ENCODE assay signal across 33 mouse cellular contexts in genomic region chr5:90882146-90882545, GRCm38 (mm10). TPM values are rescaled to one million over a fixed set of nuclear protein-coding genes. Genes with fewer than 3 reads are reported as not detected.
DNase-seq lines count a peak whose midpoint lies in the region.
"Had no signal": no experiment of that assay in that cellular context is flagged by ENCODE, and none has a peak within 500 bp of the region (broad histone marks: within the 10 kb centered on the region; RNA-seq: fewer than 3 reads in every experiment).

No protein-coding gene starts in this region.

- H3K27ac ChIP-seq in brown adipose tissue, adult 24 weeks (replicated peaks; ENCODE audit: low read depth, low read length): peak overlapping the region; percentile 60
- H3K27ac ChIP-seq: forebrain, embryonic 10.5 days; forebrain, embryonic 13.5 days; heart, adult 2 months; hindbrain, embryonic 10.5 days; hindbrain, embryonic 13.5 days; intestine, embryonic 15.5 days had no signal

- peaks cover 17% of the 10 kb centered on the region for H3K4me1 ChIP-seq in brown adipose tissue, adult 24 weeks (ENCODE audit: control insufficient read depth, insufficient read depth, insufficient read length, low read length)
- H3K4me1 ChIP-seq: forebrain, embryonic 10.5 days; forebrain, embryonic 13.5 days; hindbrain, embryonic 10.5 days; hindbrain, embryonic 13.5 days; intestine, embryonic 15.5 days had no signal

- H3K4me3 ChIP-seq in brown adipose tissue, adult 24 weeks (ENCODE audit: insufficient read depth, low read depth, low read length): no peak overlapping the region
- H3K4me3 ChIP-seq: forebrain, embryonic 10.5 days; forebrain, embryonic 13.5 days; heart, adult 2 months; hindbrain, embryonic 10.5 days; hindbrain, embryonic 13.5 days; intestine, embryonic 15.5 days had no signal

- DNase-seq in 3134 (ENCODE audit: extremely low read depth, insufficient read length, low spot score): peak; percentile 66
- DNase-seq in 416B (ENCODE audit: low read depth): peak; percentile 50
- DNase-seq in adipocyte (ENCODE audit: low spot score): peak; percentile 48
- no peak for DNase-seq in heart, adult 8-10 months (ENCODE audit: low spot score)
- DNase-seq in embryo, embryonic 9.5 days (ENCODE audit: extremely low spot score): no peak
- DNase-seq in right cerebral cortex, postnatal 36 days (ENCODE audit: low spot score in 2 of 2): no peak
- DNase-seq: adrenal gland, adult 8-10 months; adrenal gland, postnatal 25 days; cerebellum, adult 11-12 months; cerebellum, adult 8-10 months; cerebellum, postnatal 10 days; cerebellum, postnatal 36 days; embryo, embryonic 11 days; gastrocnemius, postnatal 10 days; gastrocnemius, postnatal 36 days; heart, adult 2 months; heart, postnatal 36 days; kidney, adult 11 months had no signal

RNA-seq across cellular contexts. Expression of gene Cxcl1, which starts 8.9 kb away (rescaled TPM):
- polyA plus RNA-seq in brown adipose tissue, adult 24 weeks (2012; ENCODE audit: insufficient read depth, insufficient read length, missing spikeins): 5.5 TPM in 1 of 2 replicates, not detected in the other
- 1 to 10 TPM in 2 of 4 experiments, under 1 TPM in 2; 0.38 to 1.3 (median 0.92) TPM for total RNA-seq in heart, adult 8-10 months (2022)
- polyA plus RNA-seq: forebrain, embryonic 10.5 days; forebrain, embryonic 13.5 days; forebrain, embryonic 16.5 days; hindbrain, embryonic 10.5 days; hindbrain, embryonic 13.5 days had no signal

RNA-seq across cellular contexts. Expression of gene Cxcl2, which starts 21.5 kb away (rescaled TPM):
- 6.6 TPM in 1 of 2 replicates, not detected in the other for polyA plus RNA-seq in brown adipose tissue, adult 24 weeks (2012; ENCODE audit: insufficient read depth, insufficient read length, missing spikeins)
- total RNA-seq in heart, adult 8-10 months (2022): 1 to 10 TPM in 1 of 4 experiments, not detected in 3; 2.3 TPM
- total RNA-seq: adrenal gland, postnatal 25 days; ES-E14; gastrocnemius, adult 18-20 months; gastrocnemius, postnatal 36 days; heart, adult 2 months; heart, postnatal 36 days had no signal
- polyA plus RNA-seq: cortical plate, adult 2 months; embryonic facial prominence, embryonic 11.5 days; embryonic facial prominence, embryonic 14.5 days; forebrain, embryonic 10.5 days; forebrain, embryonic 13.5 days; forebrain, embryonic 16.5 days; heart, embryonic 11.5 days; heart, postnatal 0 days; hindbrain, embryonic 10.5 days; hindbrain, embryonic 13.5 days; hindbrain, embryonic 16.5 days had no signal

RNA-seq across cellular contexts. Expression of gene Mthfd2l, which starts 48.8 kb away (rescaled TPM):
- polyA plus RNA-seq in brown adipose tissue, adult 24 weeks (2012; ENCODE audit: insufficient read depth, insufficient read length, missing spikeins): 27.9 and 48.7 TPM in 2 replicates
- 1 to 10 TPM; 6.8 to 8.8 (median 7.9) TPM for total RNA-seq in heart, adult 8-10 months (2022)

Comparison
In these comparisons a context has a peak if more than half of its experiments do, and no peak if none do; other contexts are left out.
1. DNase-seq: peak in 3134 (single experiment), 416B (single experiment) and adipocyte (single experiment); none in heart, adult 8-10 months (single experiment), embryo, embryonic 9.5 days (single experiment) and right cerebral cortex, postnatal 36 days (0 of 2).